Mouse (Mus musculus) bone marrow, adult 2 months (tissue): ENCODE measurements around the gene Gas7.

Experiments
- CTCF ChIP-seq: fragments of 200-500 bp; IDR thresholded peaks from 2 replicates; pipeline ENCODE4 v1.5.1; 2011; ENCODE audit warnings: low read length, control low read depth; ENCODE audit not compliant: control insufficient read depth, insufficient read depth
- POLR2A ChIP-seq: fragments of 200-500 bp; IDR thresholded peaks from 2 replicates; pipeline ENCODE4 v1.6.1; 2011; ENCODE audit warnings: low read depth, mild to moderate bottlenecking, control low read depth, low read length, borderline replicate concordance; ENCODE audit not compliant: control insufficient read depth

- TF ChIP-seq CTCF (no peak), POLR2A (no peak)
Observed at GRCm38 (mm10) chr11:67438746-67439145, 16.5 kb upstream of the Gas7 start.
